Mouse (Mus musculus): Measurements from ENCODE around the gene Etfrf1.

Etfrf1 gene

GRCm38 (mm10) chr6:145210816-145211338, at the start of gene Etfrf1, which contains the start of gene Casc1:
Gene Etfrf1, plus strand, starts transcription at chr6:145211134.
Gene Casc1, minus strand, starts transcription at chr6:145211005.
- H3K36me3 ChIP-seq (ENCODE audit: insufficient read depth, low read length): peaks cover 24% of the 10 kb centered on the region
- TF ChIP-seq CTCF (conservative IDR thresholded peaks at IDR 0.05; ENCODE audit: low read length) (no peak), POU5F1 (IDR thresholded peaks at IDR 0.05; ENCODE audit: borderline replicate concordance, low read length) (no peak), NANOG (IDR thresholded peaks at IDR 0.05; ENCODE audit: borderline replicate concordance, low read length) (no peak)
- no peaks in the 10 kb centered on the region for H3K27me3 ChIP-seq (ENCODE audit: insufficient read depth, low read length)
- H3K9me3 ChIP-seq (ENCODE audit: low read length): no peaks in the 10 kb centered on the region
- H3K4me3 ChIP-seq (replicated peaks; ENCODE audit: low read length): peak within 1 kb of the TSS; percentile 87
- H3K4me1 ChIP-seq (replicated peaks; ENCODE audit: low read depth, low read length): peaks cover 26% of the 10 kb centered on the region

GRCm38 (mm10) chr6:145171892-145172606, 38.9 kb upstream of the Etfrf1 start:
- Histone ChIP-seq H3K4me3 (replicated peaks; ENCODE audit: low read length) (peak overlapping the region; percentile 26; the same call in 1 of the 2 replicates), H3K9me3 (ENCODE audit: low read length) (no peaks in the 10 kb centered on the region), H3K36me3 (ENCODE audit: insufficient read depth, low read length) (no peaks in the 10 kb centered on the region), H3K27me3 (ENCODE audit: insufficient read depth, low read length) (no peaks in the 10 kb centered on the region), H3K4me1 (replicated peaks; ENCODE audit: low read depth, low read length) (peaks cover 63% of the 10 kb centered on the region)
- no peak for TF ChIP-seq POU5F1 (IDR thresholded peaks at IDR 0.05; ENCODE audit: borderline replicate concordance, low read length)
- no peak for TF ChIP-seq CTCF (conservative IDR thresholded peaks at IDR 0.05; ENCODE audit: low read length)
- no peak for TF ChIP-seq NANOG (IDR thresholded peaks at IDR 0.05; ENCODE audit: borderline replicate concordance, low read length)

- no peaks in the 10 kb centered on the region for H3K9me3 ChIP-seq (ENCODE audit: low read length)
- H3K36me3 ChIP-seq (ENCODE audit: insufficient read depth, low read length): no peaks in the 10 kb centered on the region
- peaks cover 74% of the 10 kb centered on the region for H3K4me1 ChIP-seq (replicated peaks; ENCODE audit: low read depth, low read length)
- 0 out of 2 replicates have a peak, but pooled peaks cover 4% of the 10 kb centered on the region for H3K27me3 ChIP-seq (ENCODE audit: insufficient read depth, low read length)
- peak overlapping the region; percentile 66 for H3K4me3 ChIP-seq (replicated peaks; ENCODE audit: low read length)
- TF ChIP-seq CTCF (conservative IDR thresholded peaks at IDR 0.05; ENCODE audit: low read length) (no peak), NANOG (IDR thresholded peaks at IDR 0.05; ENCODE audit: borderline replicate concordance, low read length) (no peak), POU5F1 (IDR thresholded peaks at IDR 0.05; ENCODE audit: borderline replicate concordance, low read length) (no peak)
Measured at GRCm38 (mm10) chr6:145173781-145174191, 37.1 kb upstream of the Etfrf1 start.

- TF ChIP-seq CTCF (conservative IDR thresholded peaks at IDR 0.05; ENCODE audit: low read length): no peak
- peaks cover 90% of the 10 kb centered on the region for H3K4me1 ChIP-seq (replicated peaks; ENCODE audit: low read depth, low read length)
- no peaks in the 10 kb centered on the region for H3K36me3 ChIP-seq (ENCODE audit: insufficient read depth, low read length)
- no peaks in the 10 kb centered on the region for H3K9me3 ChIP-seq (ENCODE audit: low read length)
- peaks cover 5% of the 10 kb centered on the region; the same call in 1 of the 2 replicates for H3K27me3 ChIP-seq (ENCODE audit: insufficient read depth, low read length)
- H3K4me3 ChIP-seq (replicated peaks; ENCODE audit: low read length): peak overlapping the region; percentile 66
Measured at GRCm38 (mm10) chr6:145175571-145175981, 35.4 kb upstream of the Etfrf1 start.

- H3K4me1 ChIP-seq (replicated peaks; ENCODE audit: low read depth, low read length): peaks cover 88% of the 10 kb centered on the region
- H3K27me3 ChIP-seq (ENCODE audit: insufficient read depth, low read length): peaks cover 5% of the 10 kb centered on the region; the same call in 1 of the 2 replicates
- peak overlapping the region; percentile 66 for H3K4me3 ChIP-seq (replicated peaks; ENCODE audit: low read length)
- TF ChIP-seq NANOG (IDR thresholded peaks at IDR 0.05; ENCODE audit: borderline replicate concordance, low read length): peak; percentile 50; the same call in 1 of the 2 replicates
- no peak for TF ChIP-seq CTCF (conservative IDR thresholded peaks at IDR 0.05; ENCODE audit: low read length)
- H3K36me3 ChIP-seq (ENCODE audit: insufficient read depth, low read length): no peaks in the 10 kb centered on the region
- H3K9me3 ChIP-seq (ENCODE audit: low read length): no peaks in the 10 kb centered on the region
Measured at GRCm38 (mm10) chr6:145176474-145176873, 34.5 kb upstream of the Etfrf1 start.

GRCm38 (mm10) chr6:145179665-145180064, 31.3 kb upstream of the Etfrf1 start:
- no peaks in the 10 kb centered on the region for H3K9me3 ChIP-seq (ENCODE audit: low read length)
- peak overlapping the region; percentile 57 for H3K4me3 ChIP-seq (replicated peaks; ENCODE audit: low read length)
- TF ChIP-seq CTCF (conservative IDR thresholded peaks at IDR 0.05; ENCODE audit: low read length): peak; percentile 83
- TF ChIP-seq NANOG (IDR thresholded peaks at IDR 0.05; ENCODE audit: borderline replicate concordance, low read length): no peak
- H3K27me3 ChIP-seq (ENCODE audit: insufficient read depth, low read length): peaks cover 5% of the 10 kb centered on the region; the same call in 1 of the 2 replicates
- no peaks in the 10 kb centered on the region for H3K36me3 ChIP-seq (ENCODE audit: insufficient read depth, low read length)
- H3K4me1 ChIP-seq (replicated peaks; ENCODE audit: low read depth, low read length): peaks cover 66% of the 10 kb centered on the region

GRCm38 (mm10) chr6:145182044-145182443, 28.9 kb upstream of the Etfrf1 start:
- no peaks in the 10 kb centered on the region for H3K9me3 ChIP-seq (ENCODE audit: low read length)
- H3K27me3 ChIP-seq (ENCODE audit: insufficient read depth, low read length): peaks cover 5% of the 10 kb centered on the region; the same call in 1 of the 2 replicates
- TF ChIP-seq POU5F1 (IDR thresholded peaks at IDR 0.05; ENCODE audit: borderline replicate concordance, low read length) (no peak), CTCF (conservative IDR thresholded peaks at IDR 0.05; ENCODE audit: low read length) (no peak), NANOG (IDR thresholded peaks at IDR 0.05; ENCODE audit: borderline replicate concordance, low read length) (no peak)
- no peak overlapping the region for H3K4me3 ChIP-seq (replicated peaks; ENCODE audit: low read length)
- peaks cover 54% of the 10 kb centered on the region for H3K4me1 ChIP-seq (replicated peaks; ENCODE audit: low read depth, low read length)
- no peaks in the 10 kb centered on the region for H3K36me3 ChIP-seq (ENCODE audit: insufficient read depth, low read length)

- Histone ChIP-seq H3K36me3 (ENCODE audit: insufficient read depth, low read length) (no peaks in the 10 kb centered on the region), H3K9me3 (ENCODE audit: low read length) (no peaks in the 10 kb centered on the region), H3K4me3 (replicated peaks; ENCODE audit: low read length) (no peak overlapping the region), H3K4me1 (replicated peaks; ENCODE audit: low read depth, low read length) (peaks cover 37% of the 10 kb centered on the region), H3K27me3 (ENCODE audit: insufficient read depth, low read length) (peaks cover 13% of the 10 kb centered on the region)
- TF ChIP-seq CTCF (conservative IDR thresholded peaks at IDR 0.05; ENCODE audit: low read length): no peak
- no peak for TF ChIP-seq POU5F1 (IDR thresholded peaks at IDR 0.05; ENCODE audit: borderline replicate concordance, low read length)
- TF ChIP-seq NANOG (IDR thresholded peaks at IDR 0.05; ENCODE audit: borderline replicate concordance, low read length): no peak
Measured at GRCm38 (mm10) chr6:145186096-145186495, 24.8 kb upstream of the Etfrf1 start.

All from E14TG2a.4 (cell line).